ENCODE assay signal across 8 mouse cellular contexts in genomic region chr2:18694611-18694950, GRCm38 (mm10). TPM values are rescaled to one million over a fixed set of nuclear protein-coding genes. Genes with fewer than 3 reads are reported as not detected.
DNase-seq lines count a peak whose midpoint lies in the region; ATAC-seq and TF ChIP-seq lines count a peak whose summit lies in the region.

No protein-coding gene starts in this region.

- peak; percentile 36; the same call in 1 of the 2 replicates for ATAC-seq in lung, embryonic 14.5 days (ENCODE audit: insufficient read depth)
- ATAC-seq in embryonic facial prominence, embryonic 14.5 days (ENCODE audit: low read depth) = peak; percentile 45
- peak; percentile 25; the same call in 1 of the 2 replicates for ATAC-seq in neural tube, embryonic 14.5 days (ENCODE audit: low read depth)

- H3K4me2 ChIP-seq in lung, embryonic 14.5 days = peak overlapping the region; percentile 82
- H3K4me2 ChIP-seq in embryonic facial prominence, embryonic 14.5 days (ENCODE audit: low read depth, low read length) = peak overlapping the region; percentile 97
- peak overlapping the region; percentile 87 for H3K4me2 ChIP-seq in neural tube, embryonic 14.5 days (ENCODE audit: low read depth, low read length)

- no peaks in the 10 kb centered on the region for H3K36me3 ChIP-seq in lung, embryonic 14.5 days (ENCODE audit: insufficient read depth)
- no peaks in the 10 kb centered on the region for H3K36me3 ChIP-seq in embryonic facial prominence, embryonic 14.5 days (ENCODE audit: control insufficient read depth, insufficient read depth, low read length)
- H3K36me3 ChIP-seq in limb, embryonic 10.5 days = no peaks in the 10 kb centered on the region
- H3K36me3 ChIP-seq in neural tube, embryonic 14.5 days (ENCODE audit: control insufficient read depth, insufficient read depth, low read length) = no peaks in the 10 kb centered on the region

- no peaks in the 10 kb centered on the region; the same call in 1 of the 2 replicates for H3K4me1 ChIP-seq in lung, embryonic 14.5 days (ENCODE audit: insufficient read depth)
- H3K4me1 ChIP-seq in embryonic facial prominence, embryonic 14.5 days (ENCODE audit: control insufficient read depth, insufficient read depth, low read length) = peaks cover 6% of the 10 kb centered on the region
- peaks cover 24% of the 10 kb centered on the region for H3K4me1 ChIP-seq in limb, embryonic 10.5 days
- peaks cover 10% of the 10 kb centered on the region for H3K4me1 ChIP-seq in neural tube, embryonic 14.5 days (ENCODE audit: control insufficient read depth, insufficient read depth, low read length)

- no peaks in the 10 kb centered on the region for H3K9me3 ChIP-seq in lung, embryonic 14.5 days (ENCODE audit: low read depth, low read length)
- H3K9me3 ChIP-seq in embryonic facial prominence, embryonic 14.5 days (ENCODE audit: control insufficient read depth, low read length) = no peaks in the 10 kb centered on the region
- no peaks in the 10 kb centered on the region for H3K9me3 ChIP-seq in limb, embryonic 10.5 days (replicated peaks)
- no peaks in the 10 kb centered on the region for H3K9me3 ChIP-seq in neural tube, embryonic 14.5 days (ENCODE audit: control insufficient read depth, low read length)

- H3K27me3 ChIP-seq in lung, embryonic 14.5 days (ENCODE audit: insufficient read depth, low read length) = peaks cover 81% of the 10 kb centered on the region
- peaks cover 84% of the 10 kb centered on the region for H3K27me3 ChIP-seq in embryonic facial prominence, embryonic 14.5 days (replicated peaks; ENCODE audit: control insufficient read depth, insufficient read depth, low read length)
- H3K27me3 ChIP-seq in limb, embryonic 10.5 days (ENCODE audit: low read depth, poor library complexity, severe bottlenecking) = peaks cover 93% of the 10 kb centered on the region
- H3K27me3 ChIP-seq in neural tube, embryonic 14.5 days (ENCODE audit: control insufficient read depth, insufficient read depth, low read length) = peaks cover 47% of the 10 kb centered on the region

- under 1% methylated on average over 20 of the region's 20 CpGs for WGBS in lung, embryonic 14.5 days
- under 1% methylated on average over 15 of the region's 20 CpGs for WGBS in embryonic facial prominence, embryonic 14.5 days
- under 1% methylated on average over 20 of the region's 20 CpGs for WGBS in limb, embryonic 10.5 days
- 0% methylated on average over 19 of the region's 20 CpGs for WGBS in neural tube, embryonic 14.5 days

- no peak for TF ChIP-seq CTCF in lung, embryonic 14.5 days (IDR thresholded peaks at IDR 0.05; ENCODE audit: low read depth)

- DNase-seq in lung, embryonic 14.5 days = peak; percentile 51
- no peak for DNase-seq in lung, adult 18-20 months
- DNase-seq in embryonic facial prominence, embryonic 14.5 days (ENCODE audit: low spot score) = peak; percentile 25
- no peak for DNase-seq in limb, embryonic 10.5 days (ENCODE audit: low spot score)
- DNase-seq in cerebellum, postnatal 14 days = no peak
- DNase-seq in spleen, adult 12 weeks (ENCODE audit: low spot score) = no peak
- DNase-seq in kidney, adult 11 months = no peak

- peak overlapping the region; percentile 86 for H3K9ac ChIP-seq in lung, embryonic 14.5 days
- peak overlapping the region; percentile 83 for H3K9ac ChIP-seq in embryonic facial prominence, embryonic 14.5 days (ENCODE audit: low read depth, low read length)
- H3K9ac ChIP-seq in neural tube, embryonic 14.5 days (replicated peaks; ENCODE audit: low read depth, low read length) = peak overlapping the region; percentile 60

- peak overlapping the region; percentile 52 for H3K4me3 ChIP-seq in lung, embryonic 14.5 days (ENCODE audit: low read depth, low read length)
- H3K4me3 ChIP-seq in embryonic facial prominence, embryonic 14.5 days (ENCODE audit: low read depth, low read length) = peak overlapping the region; percentile 71
- H3K4me3 ChIP-seq in limb, embryonic 10.5 days = peak overlapping the region; percentile 70
- H3K4me3 ChIP-seq in neural tube, embryonic 14.5 days (ENCODE audit: low read depth, low read length) = peak overlapping the region; percentile 45

- peak overlapping the region; percentile 78; the same call in 1 of the 2 replicates for H3K27ac ChIP-seq in lung, embryonic 14.5 days (ENCODE audit: low read depth)
- no peak overlapping the region for H3K27ac ChIP-seq in embryonic facial prominence, embryonic 14.5 days (replicated peaks; ENCODE audit: low read depth, low read length)
- peak overlapping the region; percentile 89 for H3K27ac ChIP-seq in limb, embryonic 10.5 days
- no peak overlapping the region for H3K27ac ChIP-seq in neural tube, embryonic 14.5 days (ENCODE audit: low read depth, low read length)

RNA-seq across cellular contexts. Expression of gene Spag6, which starts 0.7 kb away (rescaled TPM):
- polyA plus RNA-seq in lung, embryonic 14.5 days (2014; fragmentation: Nextera tagmentation; extraction: Ambion mirVana) = 0.14 and 0.22 TPM in 2 replicates
- polyA plus RNA-seq in embryonic facial prominence, embryonic 14.5 days (2014; fragmentation: Nextera tagmentation; extraction: Ambion mirVana) = 0.21 and 0.22 TPM in 2 replicates
- polyA plus RNA-seq in limb, embryonic 10.5 days (2016; fragmentation: Nextera tagmentation; extraction: Ambion mirVana) = not detected in 2 replicates
- polyA plus RNA-seq in neural tube, embryonic 14.5 days (2014; fragmentation: Nextera tagmentation; extraction: Ambion mirVana) = 0.23 TPM in 1 of 2 replicates, not detected in the other

RNA-seq across cellular contexts. Expression of gene Bmi1, which starts 17.8 kb away (rescaled TPM):
- 33.4 and 33.8 TPM in 2 replicates for polyA plus RNA-seq in lung, embryonic 14.5 days (2014; fragmentation: Nextera tagmentation; extraction: Ambion mirVana)
- polyA plus RNA-seq in embryonic facial prominence, embryonic 14.5 days (2014; fragmentation: Nextera tagmentation; extraction: Ambion mirVana) = 25.9 and 28.0 TPM in 2 replicates
- polyA plus RNA-seq in limb, embryonic 10.5 days (2016; fragmentation: Nextera tagmentation; extraction: Ambion mirVana) = 16.9 and 22.3 TPM in 2 replicates
- 30.6 and 39.0 TPM in 2 replicates for polyA plus RNA-seq in neural tube, embryonic 14.5 days (2014; fragmentation: Nextera tagmentation; extraction: Ambion mirVana)

RNA-seq across cellular contexts. Expression of gene Commd3, which starts 22.4 kb away (rescaled TPM):
- polyA plus RNA-seq in lung, embryonic 14.5 days (2014; fragmentation: Nextera tagmentation; extraction: Ambion mirVana) = 194 and 200 TPM in 2 replicates
- 195 and 218 TPM in 2 replicates for polyA plus RNA-seq in embryonic facial prominence, embryonic 14.5 days (2014; fragmentation: Nextera tagmentation; extraction: Ambion mirVana)
- polyA plus RNA-seq in limb, embryonic 10.5 days (2016; fragmentation: Nextera tagmentation; extraction: Ambion mirVana) = 96.0 and 135 TPM in 2 replicates
- 203 and 222 TPM in 2 replicates for polyA plus RNA-seq in neural tube, embryonic 14.5 days (2014; fragmentation: Nextera tagmentation; extraction: Ambion mirVana)

Comparison
In these comparisons a context has a peak if more than half of its experiments do, and no peak if none do; other contexts are left out.
1. DNase-seq: peak in lung, embryonic 14.5 days (single experiment) and embryonic facial prominence, embryonic 14.5 days (single experiment); none in lung, adult 18-20 months (0 of 2), limb, embryonic 10.5 days (single experiment), cerebellum, postnatal 14 days (0 of 2), spleen, adult 12 weeks (single experiment) and kidney, adult 11 months (single experiment).
2. H3K27ac ChIP-seq: peak in lung, embryonic 14.5 days (single experiment) and limb, embryonic 10.5 days (single experiment); none in embryonic facial prominence, embryonic 14.5 days (single experiment) and neural tube, embryonic 14.5 days (single experiment).
3. Peak in every context shown above with its lines, with median percentiles within 50 percentile points of each other: ATAC-seq, H3K4me2 ChIP-seq, H3K4me3 ChIP-seq and H3K9ac ChIP-seq.